Mouse (Mus musculus): ENCODE data around the gene Bdkrb2.

GRCm38 (mm10) chr12:105606881-105607280 lies 43.9 kb downstream of the Bdkrb2 start:
- TF ChIP-seq CTCF (IDR thresholded peaks at IDR 0.05; ENCODE audit: low read depth, low read length) (no peak), GATA1 (IDR thresholded peaks at IDR 0.05; ENCODE audit: borderline replicate concordance, low read length) (no peak), TAL1 (conservative IDR thresholded peaks at IDR 0.05; ENCODE audit: low read depth, low read length) (no peak)
